ENCODE assay signal across 23 mouse cellular contexts in the genomic region with DNA sequence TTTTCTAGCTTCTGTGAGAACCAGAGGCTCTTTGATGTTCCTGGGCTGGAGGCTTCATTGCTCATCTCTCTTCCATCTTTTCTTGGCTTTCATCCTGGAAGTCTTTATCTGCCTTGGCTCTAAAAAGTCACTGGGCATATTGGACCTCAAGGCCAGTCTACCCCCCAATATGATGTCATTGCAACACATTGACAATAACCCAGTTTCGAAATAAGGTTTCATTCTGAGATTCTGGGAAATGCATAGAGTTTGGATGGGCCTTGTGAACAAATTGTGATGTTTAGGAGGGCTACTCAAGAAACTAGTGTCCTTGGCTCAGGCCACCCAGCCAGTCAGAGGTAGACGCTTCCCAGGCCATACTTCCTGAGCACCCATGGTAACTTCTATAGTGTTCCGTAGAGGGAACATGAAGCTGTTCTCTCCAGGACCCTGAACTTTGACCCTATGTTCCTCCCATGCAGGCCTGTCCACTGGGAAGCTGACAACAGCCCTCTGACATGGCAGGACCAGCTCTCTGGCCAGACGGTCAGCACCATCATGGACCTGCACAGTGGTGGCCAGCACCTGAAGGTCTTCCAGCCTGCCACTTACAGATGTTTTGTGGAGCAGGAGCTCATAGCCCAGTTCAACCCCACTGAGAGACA. TPM values are rescaled to one million over a fixed set of nuclear protein-coding genes. Genes with fewer than 3 reads are reported as not detected.
A peak's percentile ranks its signal among the peaks of the same experiment; 100 is the strongest.
DNase-seq lines count a peak whose midpoint lies in the region; TF ChIP-seq lines count a peak whose summit lies in the region.
"Had no signal": no experiment of that assay in that cellular context is flagged by ENCODE, and none has a peak within 500 bp of the region (broad histone marks: within the 10 kb centered on the region; RNA-seq: fewer than 3 reads in every experiment).

No protein-coding gene starts in this region.

- no peak overlapping the region for H3K27ac ChIP-seq in layer of hippocampus, adult 2 months
- H3K27ac ChIP-seq: embryonic facial prominence, embryonic 12.5 days; embryonic facial prominence, embryonic 15.5 days; gastrocnemius, adult 2 months; hindbrain, embryonic 12.5 days; hindbrain, embryonic 15.5 days had no signal

- H3K4me3 ChIP-seq in layer of hippocampus, adult 2 months, result no peak overlapping the region
- H3K4me3 ChIP-seq: embryonic facial prominence, embryonic 12.5 days; embryonic facial prominence, embryonic 15.5 days; gastrocnemius, adult 2 months; hindbrain, embryonic 12.5 days; hindbrain, embryonic 15.5 days had no signal

- no peak for TF ChIP-seq CTCF in layer of hippocampus, adult 2 months (conservative IDR thresholded peaks at IDR 0.05)

- DNase-seq in adrenal gland, adult (ENCODE audit: inconsistent age in 2 of 2, low spot score in 1 of 2), result peak; percentile 64 to 89
- no peak for DNase-seq in adrenal gland, postnatal 4 days (ENCODE audit: low spot score in 2 of 2)
- DNase-seq in adrenal gland, postnatal 36 days, result peak; percentile 41 to 44
- no peak for DNase-seq in adrenal gland, postnatal 14 days
- peak; percentile 34 for DNase-seq in ovary, adult 18-20 months (ENCODE audit: low spot score)
- DNase-seq in ovary, postnatal 14 days (ENCODE audit: low spot score), result no peak
- DNase-seq in testis, postnatal 14 days (ENCODE audit: low spot score), result peak; percentile 46
- DNase-seq in layer of hippocampus, adult 2 months (ENCODE audit: low spot score in 2 of 2), result no peak
- DNase-seq: cerebellum, adult 11 months; cerebellum, adult 2 months; cerebellum, adult 9-11 months; cerebellum, postnatal 25 days; forebrain, postnatal 0 days; gastrocnemius, adult 2 months; gastrocnemius, postnatal 14 days; heart, adult 11 months had no signal

RNA-seq across cellular contexts. Expression of a gene that starts 15.1 kb away (rescaled TPM):
- total RNA-seq in adrenal gland, postnatal 4 days (2021), result under 1 TPM; 0.68 to 0.98 TPM
- total RNA-seq in adrenal gland, postnatal 36 days (2021), result under 1 TPM; 0.30 to 0.96 TPM
- 0.34 and 1.1 TPM in 2 replicates for total RNA-seq in adrenal gland, postnatal 14 days (2021)
- total RNA-seq in layer of hippocampus, adult 2 months (2021), result not detected
- total RNA-seq: common myeloid progenitor, adult 5-6 weeks; gastrocnemius, adult 2 months; hematopoietic stem cell, adult 5-6 weeks had no signal

RNA-seq across cellular contexts. Expression of a gene that starts 15.4 kb away (rescaled TPM):
- 10 to 100 TPM; 15.2 to 17.6 TPM for total RNA-seq in adrenal gland, postnatal 4 days (2021)
- total RNA-seq in adrenal gland, postnatal 36 days (2021), result 10 to 100 TPM in 1 of 2 experiments, 1 to 10 TPM in 1; 6.1 to 14.6 TPM
- 6.7 and 19.9 TPM in 2 replicates for total RNA-seq in adrenal gland, postnatal 14 days (2021)
- 1 to 10 TPM; 7.5 to 8.6 TPM for total RNA-seq in layer of hippocampus, adult 2 months (2021)

RNA-seq across cellular contexts. Expression of a gene that starts 32.0 kb away (rescaled TPM):
- 100 to 1,000 TPM; 113 to 125 TPM for total RNA-seq in adrenal gland, postnatal 4 days (2021)
- 100 to 1,000 TPM; 112 to 141 TPM for total RNA-seq in adrenal gland, postnatal 36 days (2021)
- 111 and 115 TPM in 2 replicates for total RNA-seq in adrenal gland, postnatal 14 days (2021)
- 100 to 1,000 TPM; 134 to 137 TPM for total RNA-seq in layer of hippocampus, adult 2 months (2021)

RNA-seq across cellular contexts. Expression of a gene that starts 44.8 kb away (rescaled TPM):
- total RNA-seq in adrenal gland, postnatal 4 days (2021), result 10 to 100 TPM in 1 of 2 experiments, 1 to 10 TPM in 1; 2.3 to 36.9 TPM
- total RNA-seq in adrenal gland, postnatal 36 days (2021), result 10 to 100 TPM in 1 of 2 experiments, not detected in 1; 23.5 TPM
- 4.3 TPM in 1 of 2 replicates, not detected in the other for total RNA-seq in adrenal gland, postnatal 14 days (2021)
- total RNA-seq in layer of hippocampus, adult 2 months (2021), result not detected
- total RNA-seq: common myeloid progenitor, adult 5-6 weeks; ES-E14; forebrain, postnatal 0 days; gastrocnemius, adult 2 months; gastrocnemius, postnatal 14 days; hematopoietic stem cell, adult 5-6 weeks had no signal

RNA-seq across cellular contexts. Expression of a gene that starts 53.6 kb away (rescaled TPM):
- total RNA-seq in adrenal gland, postnatal 4 days (2021), result 10 to 100 TPM; 30.0 to 31.2 TPM
- 100 to 1,000 TPM in 1 of 2 experiments, 10 to 100 TPM in 1; 34.8 to 103 TPM for total RNA-seq in adrenal gland, postnatal 36 days (2021)
- total RNA-seq in adrenal gland, postnatal 14 days (2021), result 32.7 and 63.0 TPM in 2 replicates
- total RNA-seq in layer of hippocampus, adult 2 months (2021), result 10 to 100 TPM; 17.3 to 26.9 TPM

Comparison
In these comparisons a context has a peak if more than half of its experiments do, and no peak if none do; other contexts are left out.
1. DNase-seq: peak in adrenal gland, adult (2 of 2), adrenal gland, postnatal 36 days (2 of 2), ovary, adult 18-20 months (single experiment) and testis, postnatal 14 days (single experiment); none in adrenal gland, postnatal 4 days (0 of 2), adrenal gland, postnatal 14 days (single experiment), ovary, postnatal 14 days (single experiment) and layer of hippocampus, adult 2 months (0 of 2).